Mouse (Mus musculus) ES-CJ7 (cell line): ENCODE data around the gene Tcea2.
A peak's percentile ranks its signal among the peaks of the same experiment; 100 is the strongest.

Experiments used
- DNase-seq: peaks from one replicate; pipeline ENCODE4 v3.0.0; 2011; ENCODE audit warnings: low read depth, low spot score

Tcea2 gene

DNA sequence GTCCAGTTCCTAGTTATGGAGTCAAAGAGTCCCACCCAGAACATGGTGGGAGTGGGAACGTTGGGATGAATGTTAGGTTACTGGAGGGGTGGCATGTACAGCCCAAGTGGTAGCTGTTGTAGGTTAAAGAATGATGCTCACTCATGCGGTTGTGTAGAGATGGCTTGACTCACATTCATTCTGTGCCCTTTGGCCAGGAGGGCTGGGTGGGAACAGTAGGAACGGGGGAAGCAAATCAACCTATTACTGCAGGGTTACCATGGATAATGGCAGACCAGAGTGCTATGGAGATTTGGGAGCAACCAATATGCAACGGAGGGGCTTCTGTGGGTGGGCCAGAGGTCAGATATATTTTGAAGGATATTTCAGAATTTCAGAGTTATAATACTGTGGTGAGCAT, 5.2 kb upstream of the Tcea2 start:
- DNase-seq = no peak

DNA sequence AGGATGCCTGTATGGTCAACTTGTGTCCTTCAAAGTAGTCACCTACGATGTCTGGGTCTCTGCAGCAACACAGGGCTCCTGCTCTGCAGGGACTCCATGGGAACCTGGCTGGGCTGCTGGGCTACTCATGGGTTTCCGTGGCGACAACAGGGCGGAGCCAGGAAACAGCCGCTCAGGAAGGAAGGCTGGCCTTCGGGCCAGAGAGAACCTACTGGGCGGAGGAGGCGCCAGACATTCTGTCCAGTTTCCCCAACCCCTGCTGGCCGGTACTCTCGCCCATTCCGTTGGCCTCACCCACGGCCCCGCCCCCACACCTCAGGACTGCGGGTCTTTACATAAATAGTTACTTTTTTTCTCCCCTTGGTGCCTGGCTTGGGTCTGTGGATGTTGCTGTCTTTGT, 4.7 kb upstream of the Tcea2 start:
- DNase-seq = peak; percentile 27

DNA sequence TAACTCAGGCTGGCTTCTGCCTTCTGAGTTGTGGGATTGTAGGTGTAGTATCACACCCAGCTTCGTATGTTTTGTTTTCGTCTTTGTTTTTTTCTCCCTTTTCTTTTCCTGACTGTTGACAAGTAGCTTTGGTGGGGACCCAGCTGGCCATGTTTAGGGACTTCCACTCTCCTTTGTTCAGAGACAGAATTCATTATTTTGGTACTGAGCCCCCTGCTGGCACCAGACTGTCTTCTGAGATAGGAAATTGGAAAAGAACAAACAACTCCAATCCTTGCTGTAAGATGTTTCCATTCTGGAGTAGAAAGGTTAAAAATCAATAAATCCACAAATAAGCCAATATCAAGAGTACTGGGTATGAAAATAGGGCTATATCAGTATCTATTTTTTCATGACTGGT, 3.7 kb upstream of the Tcea2 start:
- no peak for DNase-seq

DNA sequence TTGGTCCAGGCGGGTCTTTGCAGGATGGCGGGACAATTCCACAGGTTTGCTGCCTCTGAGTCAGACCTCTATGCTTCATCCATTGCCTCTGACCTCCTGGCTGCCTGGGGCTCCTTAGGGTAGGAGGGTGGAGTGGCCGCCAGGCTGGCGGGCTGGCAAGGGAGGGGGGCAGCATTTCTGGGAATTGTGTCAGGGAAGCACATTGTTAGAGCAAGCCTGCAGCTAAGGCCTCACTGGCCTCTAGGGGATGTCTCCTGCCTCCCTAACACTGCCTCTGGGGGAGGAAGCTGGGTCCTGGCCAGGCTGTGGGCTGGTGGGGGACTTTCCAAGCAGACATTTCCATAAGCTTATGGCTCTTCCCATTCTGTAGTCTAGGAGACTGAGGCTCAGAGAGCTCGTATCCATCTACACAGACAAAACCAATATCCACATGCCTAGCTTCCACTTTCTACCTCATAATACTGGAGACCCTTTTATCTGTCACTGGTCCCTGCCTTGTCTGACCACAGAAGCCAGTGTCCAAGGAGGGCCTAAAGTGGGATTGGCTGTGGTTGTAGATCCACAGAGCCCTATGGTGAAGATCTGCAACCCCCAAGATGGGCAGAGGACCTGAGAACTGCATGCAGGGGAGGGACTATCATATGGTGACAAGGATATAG, 2.9 kb upstream of the Tcea2 start:
- no peak for DNase-seq

DNA sequence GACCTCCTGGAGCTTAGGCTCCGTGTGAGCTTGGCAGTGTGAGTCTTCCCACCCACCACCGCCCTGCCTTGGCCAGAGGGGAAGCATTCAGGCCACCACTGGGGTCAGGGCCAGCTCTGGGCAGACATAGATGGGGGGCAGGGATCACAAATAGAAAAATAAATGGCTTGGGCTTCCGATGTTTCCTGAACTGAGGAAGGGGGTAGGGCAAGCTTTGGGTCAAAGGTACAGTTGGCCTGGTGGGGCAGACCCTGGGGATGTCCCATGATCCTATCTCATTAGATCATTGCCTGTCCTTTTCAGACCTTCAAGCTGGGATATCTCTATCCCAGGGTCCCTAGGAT, 2.4 kb upstream of the Tcea2 start:
- DNase-seq = no peak

DNA sequence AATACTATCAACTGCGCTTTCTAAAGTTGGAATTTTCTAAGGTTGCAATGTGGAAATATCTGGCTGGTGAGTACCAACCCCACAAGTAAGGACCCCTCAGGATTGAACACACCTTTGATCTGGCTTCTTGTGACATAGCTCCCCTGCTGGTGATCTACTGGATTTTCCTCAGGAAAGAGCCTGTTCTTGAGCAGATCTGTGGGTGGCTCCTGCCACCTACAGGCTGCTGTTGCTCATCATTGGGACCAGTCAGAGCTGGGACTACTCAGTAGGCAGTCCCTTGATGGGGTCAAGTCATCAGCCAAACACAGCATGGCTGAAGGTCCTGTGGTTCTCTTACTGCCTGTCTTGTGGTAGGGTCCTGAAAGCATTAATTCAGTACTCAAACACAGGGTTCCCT, 1.3 kb upstream of the Tcea2 start:
- DNase-seq = peak; percentile 94

DNA sequence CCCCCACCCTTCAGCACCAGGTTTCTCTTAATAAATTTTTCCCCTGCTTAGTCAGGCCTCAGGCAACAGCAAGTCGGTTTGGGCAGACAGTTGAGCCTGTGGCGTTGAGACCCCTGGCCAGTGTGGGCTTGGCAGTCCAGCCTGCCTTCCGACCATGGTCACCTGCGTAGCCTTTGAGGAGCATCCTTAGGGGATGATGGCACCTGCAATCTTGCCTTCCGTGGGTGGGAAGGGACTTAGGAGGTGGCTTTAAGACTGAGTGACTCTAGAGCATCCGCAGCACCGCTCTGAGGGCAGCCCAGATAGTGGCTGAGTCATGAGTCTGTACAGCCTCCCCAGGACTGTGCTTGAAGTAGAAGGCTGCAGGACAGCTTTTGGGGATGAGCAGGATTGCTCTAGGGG, 607 bp downstream of the Tcea2 start:
- peak; percentile 14 for DNase-seq

DNA sequence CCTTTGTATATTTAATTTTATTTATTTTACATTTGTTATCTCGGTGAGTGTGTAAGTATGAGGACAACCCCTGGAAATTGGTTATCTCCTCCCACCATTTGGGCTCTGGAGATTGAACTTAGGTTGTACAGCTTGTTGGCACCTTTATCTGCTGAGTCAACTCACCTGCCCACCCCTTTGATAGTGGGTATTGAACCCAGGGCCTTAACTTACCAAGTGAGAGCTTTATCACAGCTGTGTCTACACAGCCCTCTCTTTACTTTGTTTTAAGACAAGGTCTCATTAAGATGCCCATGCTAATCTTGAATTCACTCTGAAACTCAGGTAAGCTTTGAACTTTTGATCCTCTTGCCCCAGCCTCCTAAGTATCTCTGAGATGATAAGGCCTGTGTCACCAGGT, 1.9 kb downstream of the Tcea2 start:
- DNase-seq = no peak

DNA sequence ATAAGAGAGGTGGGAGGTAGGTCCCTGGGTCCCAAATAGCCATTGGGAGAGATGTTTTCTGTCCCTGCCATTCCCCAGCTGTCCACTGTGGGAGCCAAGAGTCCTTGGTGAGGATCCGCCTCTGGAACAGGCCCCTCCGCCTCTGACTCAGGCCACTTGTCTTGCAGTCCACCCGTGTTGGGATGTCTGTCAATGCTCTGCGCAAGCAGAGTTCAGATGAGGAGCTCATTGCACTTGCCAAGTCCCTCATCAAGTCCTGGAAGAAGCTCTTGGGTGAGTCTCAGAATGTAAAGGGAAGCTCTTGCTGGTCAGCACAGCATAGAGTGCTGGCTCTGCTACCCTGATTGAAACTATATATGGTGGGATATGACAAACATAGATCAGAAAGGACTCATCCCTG, 3.3 kb downstream of the Tcea2 start:
- no peak for DNase-seq

DNA sequence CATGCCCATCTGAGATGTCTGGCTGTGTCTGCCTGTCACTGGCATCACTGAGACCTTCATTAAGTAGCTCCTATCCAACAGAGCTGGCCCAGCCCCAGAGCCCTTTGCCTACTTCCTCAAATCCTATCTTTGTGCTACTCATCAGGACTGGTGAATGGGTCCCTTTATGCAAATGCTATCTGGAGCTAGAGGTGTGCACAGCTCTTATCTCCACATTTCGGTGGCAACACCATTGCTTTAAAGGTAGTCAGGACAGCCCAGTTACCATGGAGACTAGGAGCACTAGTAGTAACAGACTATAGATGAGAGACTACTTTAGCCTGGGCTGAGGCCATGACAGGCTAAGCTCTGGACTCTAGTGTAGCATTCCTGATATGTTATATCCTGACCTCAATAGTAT, 4.6 kb downstream of the Tcea2 start:
- no peak for DNase-seq

DNA sequence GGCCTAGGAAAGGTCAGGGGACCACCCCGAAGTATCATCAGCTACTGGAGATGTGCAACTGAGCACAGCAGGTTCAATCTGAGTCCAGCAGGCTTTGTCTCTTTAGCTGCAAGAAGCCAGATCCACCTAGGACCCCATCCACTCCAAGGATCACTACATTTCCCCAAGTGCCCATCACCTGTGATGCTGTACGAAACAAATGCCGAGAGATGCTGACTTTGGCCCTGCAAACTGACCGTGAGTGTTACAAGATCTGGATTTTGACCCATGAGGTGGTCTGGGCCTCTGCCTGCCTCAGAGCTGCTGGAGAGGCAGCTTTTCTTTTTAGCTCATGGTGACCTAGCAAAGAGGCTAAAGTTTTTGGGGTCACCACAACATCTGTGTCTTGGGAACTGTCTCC, 5.6 kb downstream of the Tcea2 start:
- no peak for DNase-seq

DNA sequence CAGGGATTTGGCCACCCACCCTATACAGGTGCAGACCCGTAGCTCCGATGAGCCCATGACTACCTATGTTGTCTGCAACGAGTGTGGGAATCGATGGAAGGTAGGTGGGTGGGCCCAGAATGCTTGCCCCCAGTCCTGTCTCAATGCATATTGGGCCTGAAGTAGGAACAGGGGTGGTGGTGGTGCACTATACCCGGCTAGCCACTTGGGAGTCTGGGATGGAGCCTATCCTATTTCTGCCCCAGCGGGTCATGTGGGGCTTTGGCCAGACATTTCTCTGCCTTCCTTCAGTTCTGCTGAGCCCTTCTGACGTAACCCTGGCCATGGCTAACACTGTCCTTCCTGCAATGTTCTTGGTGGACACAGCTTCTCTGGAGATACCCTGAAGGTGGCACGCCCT, 7.5 kb downstream of the Tcea2 start:
- DNase-seq = no peak

DNA sequence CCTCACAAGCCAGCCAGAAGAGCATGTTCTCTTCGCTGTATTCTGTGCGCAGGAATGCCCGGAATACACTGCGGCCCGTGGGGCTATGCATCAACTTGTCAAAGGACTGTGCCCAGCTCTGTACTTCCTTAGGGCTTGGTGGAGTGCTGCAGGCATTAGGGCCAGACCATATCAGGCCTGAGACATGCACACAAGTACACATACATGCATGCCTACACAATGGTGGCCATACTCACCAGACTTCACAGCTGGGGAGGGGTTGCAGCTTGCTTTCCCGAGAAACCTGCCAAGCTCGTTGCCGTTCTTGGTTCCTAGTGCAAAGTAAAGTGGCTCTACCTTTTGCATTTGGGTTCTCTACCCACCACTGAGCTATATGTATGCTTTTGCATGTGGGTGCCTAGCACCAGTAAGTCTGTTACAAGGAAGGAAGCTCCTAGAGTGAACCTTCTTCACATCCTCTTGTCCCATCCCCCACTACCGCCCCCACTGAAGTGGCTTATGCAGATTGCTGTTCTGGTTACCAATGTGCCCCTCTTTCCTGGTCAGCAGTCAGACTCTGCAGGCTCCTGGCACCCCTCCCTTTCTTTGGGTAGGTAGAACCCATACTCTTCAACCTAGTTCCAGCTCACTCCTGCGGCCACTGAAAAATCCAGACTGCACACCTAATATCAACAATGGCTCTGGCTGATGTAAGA, 9.5 kb downstream of the Tcea2 start:
- DNase-seq = no peak

DNA sequence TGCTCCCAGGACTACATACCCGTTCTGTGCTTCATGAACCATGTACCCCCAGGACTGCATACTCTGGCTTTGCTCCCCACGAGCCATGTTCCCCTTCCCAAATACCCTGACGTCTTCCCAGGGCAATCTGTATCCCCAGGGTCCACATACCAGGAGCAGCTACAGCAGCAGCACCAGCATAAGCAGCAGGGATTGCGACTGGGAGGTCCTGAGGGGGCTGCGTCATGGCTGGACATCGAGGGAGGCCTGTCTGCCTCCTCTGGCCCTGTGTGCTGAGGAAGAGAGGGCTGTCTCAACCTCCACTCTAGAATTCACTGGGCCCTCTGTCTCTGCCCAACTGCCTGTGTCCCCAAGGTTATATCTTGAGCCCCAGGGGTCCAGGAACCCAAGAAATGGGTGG, 11.0 kb downstream of the Tcea2 start:
- no peak for DNase-seq

DNA sequence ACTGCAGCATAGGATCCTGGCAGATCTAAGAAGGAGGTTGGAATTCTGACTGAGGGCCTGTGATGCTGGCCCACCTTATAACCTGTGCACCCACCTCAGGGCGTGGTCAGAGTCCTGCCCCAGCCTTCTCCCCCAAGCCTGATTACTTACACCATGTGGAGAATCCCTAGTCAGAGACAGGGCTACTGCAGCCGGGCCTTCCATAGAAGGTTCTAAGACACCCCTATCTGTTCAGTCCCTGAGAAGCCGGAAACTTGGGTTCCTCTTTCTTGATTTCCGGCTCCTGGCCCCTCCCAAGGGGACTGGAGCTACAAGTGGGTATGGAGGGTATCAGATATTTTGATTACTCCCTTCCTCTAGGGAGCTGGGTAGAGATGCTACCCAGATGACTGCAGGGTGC, 11.5 kb downstream of the Tcea2 start:
- no peak for DNase-seq

DNA sequence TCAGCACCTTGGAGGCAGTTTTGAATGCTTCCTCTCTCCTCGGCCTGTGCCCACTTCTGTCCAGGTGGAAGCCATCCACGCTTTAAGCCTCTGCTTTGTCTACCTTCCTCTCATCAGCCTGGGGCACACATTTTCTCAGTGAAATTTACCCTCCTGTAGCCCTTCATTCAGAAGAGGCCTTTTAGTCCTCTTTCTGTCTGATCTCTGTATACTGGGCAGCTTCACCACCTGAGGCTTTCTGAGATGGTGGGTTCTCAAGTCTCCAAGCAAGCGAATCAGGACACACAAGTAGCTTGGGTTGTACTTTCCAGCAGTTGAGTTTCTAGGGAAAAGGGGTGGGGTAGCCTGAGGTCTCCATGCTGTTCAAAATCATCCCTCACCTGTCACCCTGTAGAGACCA, 12.2 kb downstream of the Tcea2 start:
- no peak for DNase-seq

DNA sequence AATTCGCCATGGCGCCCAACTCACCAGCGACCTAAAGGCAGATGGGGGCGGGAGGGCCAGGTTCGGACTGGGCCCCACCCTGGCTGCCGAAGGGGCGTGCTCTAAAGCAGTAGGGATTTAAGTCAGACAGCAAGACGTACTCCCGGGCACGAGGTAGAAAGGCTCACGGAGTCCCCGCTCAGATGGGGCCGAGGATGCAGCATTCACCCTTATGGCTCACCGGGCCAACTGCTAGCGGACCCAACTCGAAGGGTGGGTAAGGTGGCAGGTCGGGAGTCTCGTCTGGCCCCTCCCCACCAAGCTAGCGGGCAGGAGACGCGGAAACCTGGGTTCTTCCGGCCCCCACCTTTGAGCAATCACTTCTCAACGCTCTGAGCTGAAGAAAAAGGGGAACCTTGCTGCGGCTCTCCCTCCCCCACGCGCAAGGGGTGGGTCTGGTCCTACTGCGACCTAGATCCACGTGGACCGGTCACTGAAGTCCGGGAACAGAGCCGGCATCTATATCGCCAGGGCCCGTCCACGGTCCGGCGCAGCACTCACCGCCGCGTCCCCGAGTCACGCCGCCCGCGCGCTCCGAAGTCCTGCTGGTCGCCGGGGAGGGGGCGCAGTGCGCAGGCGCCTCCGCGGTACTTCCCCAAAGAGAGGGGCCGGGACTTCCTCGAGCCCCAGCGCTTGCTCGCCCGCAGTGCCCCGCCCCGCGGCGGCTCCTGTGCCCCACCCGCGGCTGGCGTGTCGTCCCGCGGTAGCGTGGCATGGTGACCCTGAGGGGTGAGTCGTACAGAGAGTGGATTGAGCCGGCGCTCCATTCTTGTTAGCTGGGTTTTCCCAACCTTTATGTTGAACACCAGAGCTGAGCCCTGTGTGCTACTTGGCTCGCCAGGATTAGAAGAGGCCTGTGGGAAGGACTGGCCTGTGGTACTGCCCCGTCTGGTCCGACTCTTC, 13.5 kb downstream of the Tcea2 start, which contains the start of gene Rgs19:
Gene Rgs19 (minus strand): TSS at position 639 of the 942 bp plus-strand sequence.
- DNase-seq = peak; percentile 77

DNA sequence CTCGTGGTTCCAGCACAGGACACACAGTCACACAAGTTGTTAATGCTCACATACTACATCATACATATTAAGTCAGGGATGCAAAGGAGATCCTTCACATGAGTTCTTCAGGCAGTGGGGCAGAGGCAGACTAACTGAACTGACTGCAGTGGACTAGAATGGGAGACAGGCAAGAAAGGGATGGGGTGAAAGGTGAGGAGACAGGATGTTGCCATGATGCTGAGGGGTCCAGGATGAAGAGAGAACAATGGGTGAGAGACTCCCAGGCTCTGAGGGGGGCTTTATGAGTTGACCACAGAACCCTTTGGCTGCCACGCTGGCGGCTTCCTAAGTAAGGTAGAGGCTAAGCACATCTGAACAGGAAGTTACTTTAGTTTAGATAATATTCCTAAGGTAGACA, 14.5 kb downstream of the Tcea2 start:
- no peak for DNase-seq

DNA sequence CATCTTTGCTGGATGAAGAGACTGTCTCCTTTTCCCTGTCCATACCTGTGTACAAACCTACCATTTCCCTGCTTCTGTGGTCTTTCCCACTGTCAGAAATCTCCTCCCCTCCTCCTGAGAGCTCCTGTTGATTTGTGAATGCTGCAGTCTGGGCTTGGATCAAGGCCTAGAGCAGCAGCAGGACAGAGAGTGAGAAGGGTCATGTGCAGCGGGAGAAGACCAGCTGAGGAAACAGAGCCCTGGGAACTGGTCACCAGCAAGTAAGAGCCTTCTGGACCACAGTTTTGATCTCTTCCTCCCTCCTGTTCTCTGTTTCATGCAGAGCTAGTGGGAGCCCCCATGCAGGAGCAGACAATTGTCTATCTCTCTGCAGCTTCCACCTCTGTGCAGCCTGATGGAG, 15.7 kb downstream of the Tcea2 start:
- DNase-seq = no peak

DNA sequence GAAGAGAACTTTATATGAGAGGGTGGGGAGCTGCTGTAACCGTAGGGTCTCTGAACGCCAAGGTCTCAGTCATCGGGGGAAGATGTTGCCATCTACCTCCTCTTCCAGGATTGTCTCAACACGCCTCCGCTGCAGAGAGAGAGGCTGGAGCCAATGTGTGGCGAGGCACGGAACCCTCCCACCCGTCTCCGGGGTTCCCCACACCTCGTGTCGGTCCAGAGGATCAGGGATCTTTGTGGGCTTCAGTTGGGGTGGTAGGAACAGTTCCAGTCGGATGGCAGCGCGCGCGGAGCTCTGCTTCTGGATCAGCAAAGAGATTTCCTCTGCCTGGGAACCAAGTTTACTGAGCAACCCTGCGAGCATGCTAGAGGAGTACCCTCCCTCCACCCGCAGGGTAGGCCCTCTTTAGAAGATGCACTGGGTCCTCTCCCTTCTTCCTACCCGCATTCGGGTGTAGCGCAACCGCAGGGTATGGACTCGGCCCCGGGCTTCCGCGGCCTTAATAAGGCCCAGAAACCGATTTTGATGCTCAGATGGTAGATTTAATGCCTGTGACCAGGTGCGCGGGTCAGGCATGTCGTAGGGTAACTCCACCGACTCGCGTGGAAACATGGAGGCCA, 16.8 kb downstream of the Tcea2 start:
- peak; percentile 47 for DNase-seq

DNA sequence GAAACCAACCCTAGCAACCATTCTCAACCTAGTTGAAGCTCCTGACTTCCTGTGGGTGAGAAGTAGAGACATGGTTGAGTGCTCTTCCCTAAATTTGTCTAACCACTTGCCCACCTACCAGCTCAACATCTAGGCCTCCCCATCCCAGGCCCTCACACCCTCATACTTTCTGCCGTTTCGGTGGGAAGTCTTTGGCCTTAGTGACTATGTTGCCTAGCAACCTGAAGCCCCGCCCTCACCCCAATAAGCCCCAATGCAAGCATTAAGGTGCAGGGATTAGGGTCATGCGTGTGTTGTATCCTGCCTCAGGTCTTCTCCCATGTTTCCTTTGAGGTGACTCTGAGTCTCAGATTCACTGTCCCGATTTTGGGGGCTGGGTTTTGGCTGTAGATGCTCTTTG, 18.1 kb downstream of the Tcea2 start, which contains the start of gene Lkaaear1:
Gene Lkaaear1 (minus strand): TSS at position 202 of the 400 bp plus-strand sequence.
- no peak for DNase-seq

DNA sequence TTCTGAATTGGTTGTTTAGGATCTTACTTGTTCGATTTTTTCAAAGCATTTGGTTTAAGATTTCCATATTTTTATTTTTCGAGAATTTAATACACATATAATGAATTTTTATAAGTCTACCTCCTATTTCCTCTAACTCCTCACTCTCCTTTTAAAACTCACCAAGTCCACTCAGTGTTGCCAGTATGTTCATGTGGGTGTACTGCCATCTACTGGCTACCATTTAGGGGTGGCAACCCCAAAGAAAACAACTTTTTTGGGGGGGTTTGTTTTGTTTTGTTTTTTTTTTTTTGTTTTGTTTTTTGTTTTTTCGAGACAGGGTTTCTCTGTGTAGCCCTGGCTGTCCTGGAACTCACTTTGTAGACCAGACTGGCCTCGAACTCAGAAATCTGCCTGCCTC, 26.6 kb downstream of the Tcea2 start:
- no peak for DNase-seq
